Mouse (Mus musculus): Measurements from ENCODE around the gene Gab2.

The Gab2 gene

GRCm38 (mm10) chr7:97251638-97252037 lies 170.3 kb downstream of the Gab2 start:
- DNase-seq (ENCODE audit: low spot score in 2 of 2) = no peak

- DNase-seq (ENCODE audit: low spot score in 2 of 2) = no peak
Observed at GRCm38 (mm10) chr7:97262541-97262940, 181.2 kb downstream of the Gab2 start.

GRCm38 (mm10) chr7:97270367-97270766 lies 189.0 kb downstream of the Gab2 start:
- DNase-seq (ENCODE audit: low spot score in 2 of 2) = no peak

GRCm38 (mm10) chr7:97271068-97271467 lies 189.7 kb downstream of the Gab2 start:
- no peak for DNase-seq (ENCODE audit: low spot score in 2 of 2)

- DNase-seq (ENCODE audit: low spot score in 2 of 2) = no peak
Observed at GRCm38 (mm10) chr7:97296986-97297385, 215.6 kb downstream of the Gab2 start.

GRCm38 (mm10) chr7:97297466-97297865 lies 216.1 kb downstream of the Gab2 start:
- DNase-seq (ENCODE audit: low spot score in 2 of 2) = peak; percentile 45 to 76

GRCm38 (mm10) chr7:97298279-97298678 lies 216.9 kb downstream of the Gab2 start:
- no peak for DNase-seq (ENCODE audit: low spot score in 2 of 2)

GRCm38 (mm10) chr7:97298943-97299342 lies 217.6 kb downstream of the Gab2 start:
- DNase-seq (ENCODE audit: low spot score in 2 of 2) = peak in 1 of 2 experiments; percentile 53

GRCm38 (mm10) chr7:97300914-97301313 lies 219.5 kb downstream of the Gab2 start:
- DNase-seq (ENCODE audit: low spot score in 2 of 2) = no peak

GRCm38 (mm10) chr7:97301321-97301720 lies 219.9 kb downstream of the Gab2 start:
- DNase-seq (ENCODE audit: low spot score in 2 of 2) = peak; percentile 10 to 55

- no peak for DNase-seq (ENCODE audit: low spot score in 2 of 2)
Observed at GRCm38 (mm10) chr7:97302261-97302660, 220.9 kb downstream of the Gab2 start.

- DNase-seq (ENCODE audit: low spot score in 2 of 2) = peak; percentile 9 to 32
Observed at GRCm38 (mm10) chr7:97302876-97303275, 221.5 kb downstream of the Gab2 start.

GRCm38 (mm10) chr7:97303614-97304013 lies 222.2 kb downstream of the Gab2 start:
- peak; percentile 9 to 51 for DNase-seq (ENCODE audit: low spot score in 2 of 2)

GRCm38 (mm10) chr7:97304471-97304870 lies 223.1 kb downstream of the Gab2 start:
- DNase-seq (ENCODE audit: low spot score in 2 of 2) = peak; percentile 6 to 39

GRCm38 (mm10) chr7:97305206-97305605 lies 223.8 kb downstream of the Gab2 start:
- DNase-seq (ENCODE audit: low spot score in 2 of 2) = peak in 1 of 2 experiments; percentile 44

- no peak for DNase-seq (ENCODE audit: low spot score in 2 of 2)
Observed at GRCm38 (mm10) chr7:97306813-97307212, 225.4 kb downstream of the Gab2 start.

- peak; percentile 7 to 47 for DNase-seq (ENCODE audit: low spot score in 2 of 2)
Observed at GRCm38 (mm10) chr7:97307546-97307945, 226.2 kb downstream of the Gab2 start.

- peak; percentile 11 to 54 for DNase-seq (ENCODE audit: low spot score in 2 of 2)
Observed at GRCm38 (mm10) chr7:97309461-97310340, 228.3 kb downstream of the Gab2 start.

GRCm38 (mm10) chr7:97310341-97310635 lies 228.9 kb downstream of the Gab2 start:
- peak in 1 of 2 experiments; percentile 7 for DNase-seq (ENCODE audit: low spot score in 2 of 2)

- DNase-seq (ENCODE audit: low spot score in 2 of 2) = no peak
Observed at GRCm38 (mm10) chr7:97311620-97312019, 230.2 kb downstream of the Gab2 start.

GRCm38 (mm10) chr7:97312196-97312595 lies 230.8 kb downstream of the Gab2 start:
- DNase-seq (ENCODE audit: low spot score in 2 of 2) = no peak

- no peak for DNase-seq (ENCODE audit: low spot score in 2 of 2)
Observed at GRCm38 (mm10) chr7:97312856-97313255, 231.5 kb downstream of the Gab2 start.

- no peak for DNase-seq (ENCODE audit: low spot score in 2 of 2)
Observed at GRCm38 (mm10) chr7:97313364-97313995, 232.1 kb downstream of the Gab2 start.

Data from spleen, postnatal 4 days (tissue).